Mouse (Mus musculus): ENCODE data around the gene Ovca2.

The Ovca2 gene

GRCm38 (mm10) chr11:75200935-75201334 lies 22.3 kb upstream of the Ovca2 start:
- H3K9me3 ChIP-seq (ENCODE audit: low read length), result no peaks in the 10 kb centered on the region
- H3K36me3 ChIP-seq (ENCODE audit: insufficient read depth, low read length), result no peaks in the 10 kb centered on the region
- peaks cover 33% of the 10 kb centered on the region for H3K27me3 ChIP-seq (ENCODE audit: insufficient read depth, low read length)
- no peak overlapping the region for H3K4me3 ChIP-seq (replicated peaks; ENCODE audit: low read length)
- peaks cover 66% of the 10 kb centered on the region for H3K4me1 ChIP-seq (replicated peaks; ENCODE audit: low read depth, low read length)
- TF ChIP-seq NANOG (IDR thresholded peaks at IDR 0.05; ENCODE audit: borderline replicate concordance, low read length) (no peak), POU5F1 (IDR thresholded peaks at IDR 0.05; ENCODE audit: borderline replicate concordance, low read length) (no peak), CTCF (conservative IDR thresholded peaks at IDR 0.05; ENCODE audit: low read length) (no peak)

- Histone ChIP-seq H3K4me1 (replicated peaks; ENCODE audit: low read depth, low read length) (peaks cover 66% of the 10 kb centered on the region), H3K9me3 (ENCODE audit: low read length) (no peaks in the 10 kb centered on the region), H3K27me3 (ENCODE audit: insufficient read depth, low read length) (peaks cover 39% of the 10 kb centered on the region), H3K4me3 (replicated peaks; ENCODE audit: low read length) (no peak overlapping the region), H3K36me3 (ENCODE audit: insufficient read depth, low read length) (no peaks in the 10 kb centered on the region)
- no peak for TF ChIP-seq POU5F1 (IDR thresholded peaks at IDR 0.05; ENCODE audit: borderline replicate concordance, low read length)
- TF ChIP-seq CTCF (conservative IDR thresholded peaks at IDR 0.05; ENCODE audit: low read length), result no peak
- TF ChIP-seq NANOG (IDR thresholded peaks at IDR 0.05; ENCODE audit: borderline replicate concordance, low read length), result no peak
Observed at GRCm38 (mm10) chr11:75199951-75200350, 21.3 kb upstream of the Ovca2 start.

GRCm38 (mm10) chr11:75198792-75199191 lies 20.2 kb upstream of the Ovca2 start:
- no peaks in the 10 kb centered on the region for H3K36me3 ChIP-seq (ENCODE audit: insufficient read depth, low read length)
- H3K27me3 ChIP-seq (ENCODE audit: insufficient read depth, low read length), result peaks cover 50% of the 10 kb centered on the region
- peaks cover 66% of the 10 kb centered on the region for H3K4me1 ChIP-seq (replicated peaks; ENCODE audit: low read depth, low read length)
- no peak overlapping the region for H3K4me3 ChIP-seq (replicated peaks; ENCODE audit: low read length)
- TF ChIP-seq POU5F1 (IDR thresholded peaks at IDR 0.05; ENCODE audit: borderline replicate concordance, low read length), result no peak
- TF ChIP-seq CTCF (conservative IDR thresholded peaks at IDR 0.05; ENCODE audit: low read length), result no peak
- no peak for TF ChIP-seq NANOG (IDR thresholded peaks at IDR 0.05; ENCODE audit: borderline replicate concordance, low read length)
- H3K9me3 ChIP-seq (ENCODE audit: low read length), result no peaks in the 10 kb centered on the region

- Histone ChIP-seq H3K4me3 (replicated peaks; ENCODE audit: low read length) (no peak overlapping the region; the same call in 1 of the 2 replicates), H3K4me1 (replicated peaks; ENCODE audit: low read depth, low read length) (peaks cover 67% of the 10 kb centered on the region), H3K9me3 (ENCODE audit: low read length) (no peaks in the 10 kb centered on the region), H3K27me3 (ENCODE audit: insufficient read depth, low read length) (peaks cover 59% of the 10 kb centered on the region), H3K36me3 (ENCODE audit: insufficient read depth, low read length) (no peaks in the 10 kb centered on the region)
- TF ChIP-seq CTCF (conservative IDR thresholded peaks at IDR 0.05; ENCODE audit: low read length) (no peak), NANOG (IDR thresholded peaks at IDR 0.05; ENCODE audit: borderline replicate concordance, low read length) (no peak), POU5F1 (IDR thresholded peaks at IDR 0.05; ENCODE audit: borderline replicate concordance, low read length) (no peak)
Observed at GRCm38 (mm10) chr11:75197956-75198355, 19.3 kb upstream of the Ovca2 start.

- Histone ChIP-seq H3K36me3 (ENCODE audit: insufficient read depth, low read length) (no peaks in the 10 kb centered on the region), H3K27me3 (ENCODE audit: insufficient read depth, low read length) (peaks cover 65% of the 10 kb centered on the region), H3K4me1 (replicated peaks; ENCODE audit: low read depth, low read length) (peaks cover 78% of the 10 kb centered on the region), H3K4me3 (replicated peaks; ENCODE audit: low read length) (peak overlapping the region; percentile 32), H3K9me3 (ENCODE audit: low read length) (no peaks in the 10 kb centered on the region)
- no peak for TF ChIP-seq CTCF (conservative IDR thresholded peaks at IDR 0.05; ENCODE audit: low read length)
- no peak for TF ChIP-seq POU5F1 (IDR thresholded peaks at IDR 0.05; ENCODE audit: borderline replicate concordance, low read length)
- TF ChIP-seq NANOG (IDR thresholded peaks at IDR 0.05; ENCODE audit: borderline replicate concordance, low read length), result no peak
Observed at GRCm38 (mm10) chr11:75196131-75196530, 17.5 kb upstream of the Ovca2 start.

GRCm38 (mm10) chr11:75194850-75195461 lies 16.3 kb upstream of the Ovca2 start:
- H3K36me3 ChIP-seq (ENCODE audit: insufficient read depth, low read length), result no peaks in the 10 kb centered on the region
- TF ChIP-seq NANOG (IDR thresholded peaks at IDR 0.05; ENCODE audit: borderline replicate concordance, low read length) (no peak), CTCF (conservative IDR thresholded peaks at IDR 0.05; ENCODE audit: low read length) (no peak), POU5F1 (IDR thresholded peaks at IDR 0.05; ENCODE audit: borderline replicate concordance, low read length) (no peak)
- H3K9me3 ChIP-seq (ENCODE audit: low read length), result no peaks in the 10 kb centered on the region
- H3K27me3 ChIP-seq (ENCODE audit: insufficient read depth, low read length), result peaks cover 64% of the 10 kb centered on the region
- H3K4me3 ChIP-seq (replicated peaks; ENCODE audit: low read length), result peak overlapping the region; percentile 84
- H3K4me1 ChIP-seq (replicated peaks; ENCODE audit: low read depth, low read length), result peaks cover 74% of the 10 kb centered on the region

- H3K27me3 ChIP-seq (ENCODE audit: insufficient read depth, low read length), result peaks cover 58% of the 10 kb centered on the region
- no peaks in the 10 kb centered on the region for H3K9me3 ChIP-seq (ENCODE audit: low read length)
- H3K36me3 ChIP-seq (ENCODE audit: insufficient read depth, low read length), result no peaks in the 10 kb centered on the region
- TF ChIP-seq NANOG (IDR thresholded peaks at IDR 0.05; ENCODE audit: borderline replicate concordance, low read length), result no peak
- peak overlapping the region; percentile 84 for H3K4me3 ChIP-seq (replicated peaks; ENCODE audit: low read length)
- peaks cover 76% of the 10 kb centered on the region for H3K4me1 ChIP-seq (replicated peaks; ENCODE audit: low read depth, low read length)
Observed at GRCm38 (mm10) chr11:75194121-75194849, 15.7 kb upstream of the Ovca2 start.

- TF ChIP-seq POU5F1 (IDR thresholded peaks at IDR 0.05; ENCODE audit: borderline replicate concordance, low read length) (no peak), CTCF (conservative IDR thresholded peaks at IDR 0.05; ENCODE audit: low read length) (no peak), NANOG (IDR thresholded peaks at IDR 0.05; ENCODE audit: borderline replicate concordance, low read length) (no peak)
- Histone ChIP-seq H3K4me3 (replicated peaks; ENCODE audit: low read length) (peak within 1 kb of the TSS; percentile 84), H3K4me1 (replicated peaks; ENCODE audit: low read depth, low read length) (peaks cover 80% of the 10 kb centered on the region), H3K27me3 (ENCODE audit: insufficient read depth, low read length) (peaks cover 57% of the 10 kb centered on the region), H3K36me3 (ENCODE audit: insufficient read depth, low read length) (no peaks in the 10 kb centered on the region), H3K9me3 (ENCODE audit: low read length) (no peaks in the 10 kb centered on the region)
Observed at GRCm38 (mm10) chr11:75193256-75194071, 14.8 kb upstream of the Ovca2 start, which contains the start of gene Rtn4rl1. TSS of gene Rtn4rl1 (plus strand) at chr11:75193783.
